Mouse (Mus musculus): ENCODE results near the gene Nphs1.

GRCm38 (mm10) chr7:30421175-30421889 is 36.8 kb upstream of the Nphs1 start, which contains the start of gene Nfkbid:
- TF ChIP-seq POLR2A (IDR thresholded peaks at IDR 0.05; ENCODE audit: low read depth, low read length) (no peak), CTCF (IDR thresholded peaks at IDR 0.05; ENCODE audit: borderline replicate concordance, insufficient read depth, low read length) (no peak)

All from embryonic fibroblast, embryonic 13.5 days (primary cell).